Mouse (Mus musculus): ENCODE results near the gene Uhrf1. TPM values are rescaled to one million over a fixed set of nuclear protein-coding genes. Genes with fewer than 3 reads are reported as not detected.

Gene Uhrf1
- polyA plus RNA-seq, 1 experiment: 18.4 TPM

DNA sequence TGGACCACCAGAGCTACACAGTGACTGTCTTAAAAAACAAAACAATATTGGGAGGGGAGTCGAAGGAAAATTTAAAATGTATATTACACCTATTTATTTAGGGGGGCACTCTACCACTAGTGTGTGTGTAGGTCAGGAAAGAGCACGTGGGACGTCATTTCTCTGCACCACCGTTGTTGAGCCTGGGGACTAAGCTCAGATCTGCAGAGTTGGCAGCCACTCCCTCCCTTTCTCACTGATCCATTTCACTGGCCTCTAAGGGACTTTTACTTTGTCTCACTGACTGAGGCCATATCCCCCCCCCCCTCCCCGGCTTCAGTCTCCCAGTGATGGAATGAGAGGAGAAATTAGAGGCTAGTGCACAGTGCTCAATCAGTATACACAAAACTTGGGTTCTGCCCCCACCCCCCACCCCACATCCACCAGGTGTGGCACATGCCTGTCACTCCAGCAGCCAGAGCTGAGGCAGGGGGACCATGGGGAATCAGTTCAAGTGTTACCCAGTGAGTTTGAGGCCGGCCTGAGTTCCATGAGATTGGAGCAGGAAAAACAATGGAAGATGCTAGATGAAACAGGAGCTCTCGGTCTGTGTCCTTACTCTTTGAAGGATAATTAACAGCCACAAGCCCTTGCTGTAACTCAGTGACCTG is 11.2 kb upstream of the Uhrf1 start:
- peak overlapping the region; percentile 99 for H3K4me2 ChIP-seq (ENCODE audit: low read depth)
- H3ac ChIP-seq (ENCODE audit: control insufficient read depth, insufficient read length): no peak overlapping the region
- no peak overlapping the region for H3K4me3 ChIP-seq

DNA sequence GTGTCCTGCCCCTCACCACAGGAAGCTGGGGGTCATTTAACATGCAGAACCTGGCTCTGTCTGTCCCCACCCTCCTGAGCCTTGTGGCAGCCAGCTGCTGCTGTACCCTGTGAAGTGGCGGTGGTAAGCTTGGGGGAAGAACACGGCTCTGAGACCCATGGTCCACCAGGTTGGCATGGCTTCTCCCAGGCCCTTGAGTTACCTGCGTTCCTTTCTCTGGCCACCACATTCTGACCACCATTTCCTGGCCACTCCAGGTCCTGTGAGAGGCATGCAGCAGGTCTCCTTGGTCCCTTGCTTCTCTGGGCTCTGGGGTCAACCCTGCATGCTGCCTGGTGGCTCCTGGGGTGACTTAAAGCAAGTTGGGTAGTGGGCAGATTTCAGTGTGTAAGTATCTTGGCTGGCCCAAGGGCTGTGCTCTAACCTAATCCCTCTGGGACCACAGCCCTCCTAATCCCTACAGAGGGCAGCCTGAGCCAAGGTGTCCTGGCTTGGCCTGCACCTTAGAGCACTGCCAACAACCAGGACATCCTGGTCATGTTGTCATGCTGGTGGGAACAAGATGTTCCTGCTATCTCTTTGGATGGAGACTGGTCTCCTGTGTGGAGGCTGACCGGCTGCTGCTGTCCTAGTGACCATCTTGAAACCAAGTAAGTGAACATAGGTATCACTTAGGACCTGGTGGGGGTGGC is 10.4 kb upstream of the Uhrf1 start, which contains the start of gene Plin3:
Gene Plin3, minus strand, starts transcription at position 343 of the 692 bp plus-strand sequence.
- H3K27me3 ChIP-seq (ENCODE audit: control insufficient read depth, insufficient read depth, insufficient read length): no peaks in the 10 kb centered on the region
- H3K4me2 ChIP-seq (ENCODE audit: low read depth): no peak within 1 kb of the TSS
- no peaks in the 10 kb centered on the region for H3K36me3 ChIP-seq (ENCODE audit: control insufficient read depth, insufficient read depth)
- TF ChIP-seq POLR2AphosphoS2 (IDR thresholded peaks at IDR 0.05; ENCODE audit: insufficient read length, low read depth): no peak
- no peak for TF ChIP-seq MAX (IDR thresholded peaks at IDR 0.05; ENCODE audit: low read depth)
- TF ChIP-seq MYOD1 (IDR thresholded peaks at IDR 0.05; ENCODE audit: control insufficient read depth in 1 of 3, insufficient read length in 2 of 3, low read depth in 2 of 3): no peak
- no peak for TF ChIP-seq E2F4 (IDR thresholded peaks at IDR 0.05; ENCODE audit: insufficient read depth)
- TF ChIP-seq REST (IDR thresholded peaks at IDR 0.05; ENCODE audit: insufficient read depth, insufficient read length): no peak
- TF ChIP-seq TCF3 (IDR thresholded peaks at IDR 0.05; ENCODE audit: insufficient read length, low read depth): no peak
- no peak for TF ChIP-seq MYOG (IDR thresholded peaks at IDR 0.05; ENCODE audit: control insufficient read depth in 1 of 3, insufficient read depth in 1 of 3, insufficient read length in 2 of 3, low read depth in 2 of 3)
- TF ChIP-seq CEBPB (IDR thresholded peaks at IDR 0.05; ENCODE audit: insufficient read depth, poor library complexity, severe bottlenecking): no peak
- no peak for TF ChIP-seq USF1 (IDR thresholded peaks at IDR 0.05; ENCODE audit: low read depth)
- TF ChIP-seq TCF12 (IDR thresholded peaks at IDR 0.05; ENCODE audit: insufficient read depth, poor library complexity, severe bottlenecking): no peak
- no peak for TF ChIP-seq SRF (IDR thresholded peaks at IDR 0.05; ENCODE audit: control insufficient read depth, insufficient read length, low read depth)
- TF ChIP-seq POLR2A (IDR thresholded peaks at IDR 0.05; ENCODE audit: insufficient read length, low read depth): no peak
- no peak within 1 kb of the TSS for H3K4me3 ChIP-seq
- no peak within 1 kb of the TSS for H3ac ChIP-seq (ENCODE audit: control insufficient read depth, insufficient read length)
- peaks cover 11% of the 10 kb centered on the region for H3K79me2 ChIP-seq (ENCODE audit: control insufficient read depth, insufficient read depth)

More for the DNA sequence above, 11.2 kb upstream of the Uhrf1 start:
- no peaks in the 10 kb centered on the region for H3K36me3 ChIP-seq (ENCODE audit: control insufficient read depth, insufficient read depth)
- H3K27me3 ChIP-seq (ENCODE audit: control insufficient read depth, insufficient read depth, insufficient read length): no peaks in the 10 kb centered on the region
- TF ChIP-seq E2F4 (IDR thresholded peaks at IDR 0.05; ENCODE audit: insufficient read depth) (no peak), MYOG (IDR thresholded peaks at IDR 0.05; ENCODE audit: control insufficient read depth in 1 of 3, insufficient read depth in 1 of 3, insufficient read length in 2 of 3, low read depth in 2 of 3) (no peak), POLR2A (IDR thresholded peaks at IDR 0.05; ENCODE audit: insufficient read length, low read depth) (no peak), POLR2AphosphoS2 (IDR thresholded peaks at IDR 0.05; ENCODE audit: insufficient read length, low read depth) (no peak), MAX (IDR thresholded peaks at IDR 0.05; ENCODE audit: low read depth) (no peak), USF1 (IDR thresholded peaks at IDR 0.05; ENCODE audit: low read depth) (no peak), REST (IDR thresholded peaks at IDR 0.05; ENCODE audit: insufficient read depth, insufficient read length) (no peak), TCF3 (IDR thresholded peaks at IDR 0.05; ENCODE audit: insufficient read length, low read depth) (no peak), CEBPB (IDR thresholded peaks at IDR 0.05; ENCODE audit: insufficient read depth, poor library complexity, severe bottlenecking) (no peak), MYOD1 (IDR thresholded peaks at IDR 0.05; ENCODE audit: control insufficient read depth in 1 of 3, insufficient read length in 2 of 3, low read depth in 2 of 3) (no peak), TCF12 (IDR thresholded peaks at IDR 0.05; ENCODE audit: insufficient read depth, poor library complexity, severe bottlenecking) (no peak)
- peaks cover 12% of the 10 kb centered on the region for H3K79me2 ChIP-seq (ENCODE audit: control insufficient read depth, insufficient read depth)

GRCm38 (mm10) chr17:56293291-56293690 is 9.8 kb upstream of the Uhrf1 start:
- Histone ChIP-seq H3K4me2 (ENCODE audit: low read depth) (no peak overlapping the region), H3K79me2 (ENCODE audit: control insufficient read depth, insufficient read depth) (peaks cover 5% of the 10 kb centered on the region), H3K36me3 (ENCODE audit: control insufficient read depth, insufficient read depth) (no peaks in the 10 kb centered on the region), H3K4me3 (no peak overlapping the region), H3K27me3 (ENCODE audit: control insufficient read depth, insufficient read depth, insufficient read length) (no peaks in the 10 kb centered on the region), H3ac (ENCODE audit: control insufficient read depth, insufficient read length) (no peak overlapping the region)
- no peak for TF ChIP-seq SRF (IDR thresholded peaks at IDR 0.05; ENCODE audit: control insufficient read depth, insufficient read length, low read depth)
- TF ChIP-seq MYOG (IDR thresholded peaks at IDR 0.05; ENCODE audit: control insufficient read depth in 1 of 3, insufficient read depth in 1 of 3, insufficient read length in 2 of 3, low read depth in 2 of 3): peak in 1 of 3 experiments; percentile 33
- TF ChIP-seq REST (IDR thresholded peaks at IDR 0.05; ENCODE audit: insufficient read depth, insufficient read length): no peak
- TF ChIP-seq MYOD1 (IDR thresholded peaks at IDR 0.05; ENCODE audit: control insufficient read depth in 1 of 3, insufficient read length in 2 of 3, low read depth in 2 of 3): peak in 1 of 3 experiments; percentile 25

- no peak overlapping the region for H3K4me3 ChIP-seq
- H3K79me2 ChIP-seq (ENCODE audit: control insufficient read depth, insufficient read depth): no peaks in the 10 kb centered on the region
- no peaks in the 10 kb centered on the region for H3K27me3 ChIP-seq (ENCODE audit: control insufficient read depth, insufficient read depth, insufficient read length)
- H3K4me2 ChIP-seq (ENCODE audit: low read depth): no peak overlapping the region
- no peaks in the 10 kb centered on the region for H3K36me3 ChIP-seq (ENCODE audit: control insufficient read depth, insufficient read depth)
- no peak overlapping the region for H3ac ChIP-seq (ENCODE audit: control insufficient read depth, insufficient read length)
- TF ChIP-seq USF1 (IDR thresholded peaks at IDR 0.05; ENCODE audit: low read depth): no peak
- TF ChIP-seq E2F4 (IDR thresholded peaks at IDR 0.05; ENCODE audit: insufficient read depth): no peak
- no peak for TF ChIP-seq TCF12 (IDR thresholded peaks at IDR 0.05; ENCODE audit: insufficient read depth, poor library complexity, severe bottlenecking)
- no peak for TF ChIP-seq TCF3 (IDR thresholded peaks at IDR 0.05; ENCODE audit: insufficient read length, low read depth)
- no peak for TF ChIP-seq POLR2A (IDR thresholded peaks at IDR 0.05; ENCODE audit: insufficient read length, low read depth)
Observed at GRCm38 (mm10) chr17:56294241-56294640, 8.9 kb upstream of the Uhrf1 start.

DNA sequence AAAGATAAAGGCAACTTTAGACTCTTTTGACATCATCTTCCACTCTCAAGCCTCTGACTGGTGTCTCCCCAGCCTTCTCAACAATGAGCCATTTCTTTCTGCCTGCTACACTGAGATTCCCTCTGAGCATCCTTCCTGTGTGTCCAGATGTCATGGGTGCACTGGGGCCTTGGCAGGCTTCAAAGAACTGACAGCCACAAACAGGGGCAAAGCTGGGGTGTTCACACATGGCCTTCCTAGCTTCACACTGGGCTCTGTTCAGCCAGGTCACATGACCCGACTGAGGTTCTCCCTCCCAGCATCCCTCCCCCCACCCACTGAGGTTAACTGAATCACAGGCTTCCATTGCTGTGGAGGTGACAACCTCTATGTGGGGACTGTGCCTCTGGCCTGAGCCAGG is 6.9 kb upstream of the Uhrf1 start:
- no peaks in the 10 kb centered on the region for H3K36me3 ChIP-seq (ENCODE audit: control insufficient read depth, insufficient read depth)
- no peak overlapping the region for H3ac ChIP-seq (ENCODE audit: control insufficient read depth, insufficient read length)
- H3K4me3 ChIP-seq: no peak overlapping the region
- no peak overlapping the region for H3K4me2 ChIP-seq (ENCODE audit: low read depth)
- no peaks in the 10 kb centered on the region for H3K79me2 ChIP-seq (ENCODE audit: control insufficient read depth, insufficient read depth)
- H3K27me3 ChIP-seq (ENCODE audit: control insufficient read depth, insufficient read depth, insufficient read length): no peaks in the 10 kb centered on the region
- no peak for TF ChIP-seq SRF (IDR thresholded peaks at IDR 0.05; ENCODE audit: control insufficient read depth, insufficient read length, low read depth)
- no peak for TF ChIP-seq MAX (IDR thresholded peaks at IDR 0.05; ENCODE audit: low read depth)
- peak; percentile 14 for TF ChIP-seq USF1 (IDR thresholded peaks at IDR 0.05; ENCODE audit: low read depth)
- TF ChIP-seq TCF3 (IDR thresholded peaks at IDR 0.05; ENCODE audit: insufficient read length, low read depth): no peak
- TF ChIP-seq POLR2AphosphoS2 (IDR thresholded peaks at IDR 0.05; ENCODE audit: insufficient read length, low read depth): no peak
- TF ChIP-seq E2F4 (IDR thresholded peaks at IDR 0.05; ENCODE audit: insufficient read depth): no peak
- TF ChIP-seq TCF12 (IDR thresholded peaks at IDR 0.05; ENCODE audit: insufficient read depth, poor library complexity, severe bottlenecking): no peak
